Mouse (Mus musculus) limb, embryonic 12.5 days (tissue): ENCODE measurements around the gene Ifi205. TPM values are rescaled to one million over a fixed set of nuclear protein-coding genes. Genes with fewer than 3 reads are reported as not detected.

Experiments
- polyA plus RNA-seq: library from polyadenylated mRNA; unstranded; fragments of >200 nt; fragmentation: Nextera tagmentation; extraction: Ambion mirVana; gene quantifications from 2 replicates; pipeline ENCODE4 v1.2.1, GENCODE M21; 2016

The Ifi205 gene
- polyA plus RNA-seq, 1 experiment from 2014 or later, result 0.16 TPM

Other genes with a start within 250 kb of the Ifi205 start
- 0.14 and 0.40 TPM in 2 replicates for gene Ifi211, start 118.8 kb downstream of the Ifi205 start, polyA plus RNA-seq
- gene Mndal, start 89.3 kb downstream of the Ifi205 start, polyA plus RNA-seq, result 0.80 and 1.7 TPM in 2 replicates
- gene Ifi203, start 89.1 kb downstream of the Ifi205 start, polyA plus RNA-seq, result 0.20 and 0.73 TPM in 2 replicates
- 0.17 TPM in 1 of 2 replicates, not detected in the other for gene Ifi202b, start 49.1 kb downstream of the Ifi205 start, polyA plus RNA-seq
- gene Olfr433, start 8.9 kb upstream of the Ifi205 start, polyA plus RNA-seq, result 0.09 TPM in 1 of 2 replicates, not detected in the other
- gene Olfr432, start 17.4 kb upstream of the Ifi205 start, polyA plus RNA-seq, result not detected in 2 replicates
- not detected in 2 replicates for gene Olfr430, start 34.8 kb upstream of the Ifi205 start, polyA plus RNA-seq
- not detected in 2 replicates for gene Olfr429, start 52.5 kb upstream of the Ifi205 start, polyA plus RNA-seq
- gene Olfr427, start 65.1 kb upstream of the Ifi205 start, polyA plus RNA-seq, result not detected in 2 replicates
- gene Olfr231, start 89.4 kb upstream of the Ifi205 start, polyA plus RNA-seq, result not detected in 2 replicates
- gene Olfr424, start 99.7 kb upstream of the Ifi205 start, polyA plus RNA-seq, result not detected in 2 replicates
- not detected in 2 replicates for gene Olfr420, start 123.8 kb upstream of the Ifi205 start, polyA plus RNA-seq
- gene Spta1, start 141.0 kb upstream of the Ifi205 start, polyA plus RNA-seq, result 0.95 and 1.1 TPM in 2 replicates
- gene Olfr419, start 220.3 kb upstream of the Ifi205 start, polyA plus RNA-seq, result not detected in 2 replicates